Mouse (Mus musculus): ENCODE results near the gene Cabp4. TPM values are rescaled to one million over a fixed set of nuclear protein-coding genes. Genes with fewer than 3 reads are reported as not detected.
A peak's percentile ranks its signal among the peaks of the same experiment; 100 is the strongest.

Gene Cabp4
- polyA plus RNA-seq, 1 experiment from 2014 or later = 0.14 TPM

DNA sequence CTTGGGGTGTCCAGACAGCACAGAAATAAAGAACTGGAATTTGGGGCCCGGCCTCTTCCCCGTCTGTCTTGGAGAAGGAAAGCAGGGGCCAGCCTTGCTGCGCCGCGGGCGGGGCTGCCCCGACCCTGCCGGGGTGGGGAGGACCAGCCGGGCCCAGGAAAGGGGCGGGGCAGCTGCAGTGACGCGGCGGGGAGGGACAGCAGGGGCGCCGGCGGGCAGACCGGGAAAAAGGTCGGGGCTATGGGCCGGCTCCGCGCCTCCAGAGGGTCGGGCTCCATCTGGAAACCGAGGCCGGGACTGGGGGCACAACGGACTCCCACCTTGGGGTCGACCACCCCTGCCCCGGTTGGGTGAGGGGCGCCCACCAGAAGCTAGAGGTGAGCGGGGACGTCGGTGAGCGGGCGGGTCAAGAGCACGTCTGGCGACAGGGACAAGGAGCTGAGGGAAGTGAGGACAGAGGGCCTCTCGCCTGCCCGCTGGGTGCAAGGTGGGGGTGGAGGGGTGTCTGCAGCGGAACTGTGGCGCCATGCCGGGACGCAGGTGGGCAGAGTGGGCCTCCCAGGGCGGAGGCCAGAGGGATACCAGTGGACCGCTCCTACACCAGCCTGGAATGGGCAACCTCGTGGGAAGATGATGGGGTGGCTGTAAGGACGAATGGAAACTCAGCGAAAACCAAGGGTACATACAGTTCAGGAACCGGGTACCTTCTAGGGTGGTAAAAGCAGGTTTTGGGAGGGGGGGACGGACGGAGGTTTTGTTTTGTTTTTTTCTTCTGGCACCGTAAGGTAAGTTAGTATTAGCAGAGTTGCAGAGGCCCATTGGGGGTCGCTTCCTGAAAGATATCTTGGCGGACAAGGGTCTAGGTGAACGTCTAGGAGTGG lies 43.8 kb downstream of the Cabp4 start, which contains the start of gene Pitpnm1:
Pitpnm1 (plus strand) TSS at position 162 of the 881 bp plus-strand sequence.
- Histone ChIP-seq H3K4me3 (peak within 1 kb of the TSS; percentile 70), H3K36me3 (replicated peaks) (no peaks in the 10 kb centered on the region), H3K27ac (replicated peaks) (peak within 1 kb of the TSS; percentile 65), H3K4me1 (peaks cover 61% of the 10 kb centered on the region), H3K27me3 (replicated peaks; ENCODE audit: low read depth, poor library complexity, severe bottlenecking) (peaks cover 55% of the 10 kb centered on the region), H3K9me3 (no peaks in the 10 kb centered on the region)
- DNase-seq (ENCODE audit: low spot score) = peak; percentile 68
- under 1% methylated on average over 53 of the region's 53 CpGs for WGBS

DNA sequence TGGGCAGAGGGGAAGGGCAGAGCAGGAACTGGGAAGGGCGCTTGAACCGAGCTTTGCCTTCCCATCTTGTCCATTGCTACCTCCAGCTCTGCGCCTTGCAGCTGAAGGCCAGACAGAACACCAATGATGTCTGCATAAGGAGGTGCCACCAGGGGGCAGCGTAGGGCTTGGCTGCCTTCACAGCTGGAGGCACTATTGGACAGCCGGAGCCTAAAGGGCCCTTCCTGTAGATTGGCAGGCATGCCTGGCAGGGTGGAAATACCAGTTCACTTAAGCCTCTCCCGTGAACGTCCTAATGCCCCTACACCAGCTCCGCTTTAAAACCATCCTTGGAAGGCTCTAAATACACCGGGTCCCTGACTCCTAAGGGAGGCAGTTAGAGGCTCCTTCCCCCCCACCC lies 44.8 kb downstream of the Cabp4 start:
- Histone ChIP-seq H3K4me3 (peak overlapping the region; percentile 70), H3K27ac (replicated peaks) (no peak overlapping the region), H3K4me1 (peaks cover 61% of the 10 kb centered on the region), H3K9me3 (no peaks in the 10 kb centered on the region), H3K27me3 (replicated peaks; ENCODE audit: low read depth, poor library complexity, severe bottlenecking) (peaks cover 55% of the 10 kb centered on the region), H3K36me3 (replicated peaks) (no peaks in the 10 kb centered on the region)
- DNase-seq (ENCODE audit: low spot score) = peak; percentile 92
- WGBS = 12% methylated on average over 9 of the region's 9 CpGs

DNA sequence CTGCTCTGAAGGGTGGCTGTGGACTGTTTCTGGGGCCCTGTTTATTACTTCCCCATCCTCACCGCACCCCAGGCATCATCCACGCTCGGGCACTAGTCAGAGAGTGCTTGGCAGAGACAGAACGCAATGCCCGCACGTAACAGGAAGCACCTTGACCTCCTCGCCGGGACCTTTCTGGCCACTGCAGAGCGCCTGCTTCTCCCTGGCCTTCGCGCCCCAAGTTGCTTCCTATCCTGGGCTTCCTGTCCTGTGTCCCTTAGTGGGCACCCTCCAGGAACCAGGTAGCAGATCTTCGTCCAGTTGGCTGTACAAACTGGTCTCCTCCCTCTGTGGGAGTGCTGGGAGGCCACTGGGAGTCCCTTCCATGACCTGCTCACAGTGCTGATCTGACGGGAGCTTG lies 45.4 kb downstream of the Cabp4 start:
- H3K27me3 ChIP-seq (replicated peaks; ENCODE audit: low read depth, poor library complexity, severe bottlenecking) = peaks cover 52% of the 10 kb centered on the region
- no peak for DNase-seq (ENCODE audit: low spot score)
- 89% methylated on average over 13 of the region's 13 CpGs for WGBS
- H3K4me3 ChIP-seq = peak overlapping the region; percentile 17; the same call in 1 of the 2 replicates
- no peak overlapping the region for H3K27ac ChIP-seq (replicated peaks)
- H3K9me3 ChIP-seq = no peaks in the 10 kb centered on the region
- H3K36me3 ChIP-seq (replicated peaks) = no peaks in the 10 kb centered on the region
- H3K4me1 ChIP-seq = peaks cover 61% of the 10 kb centered on the region

DNA sequence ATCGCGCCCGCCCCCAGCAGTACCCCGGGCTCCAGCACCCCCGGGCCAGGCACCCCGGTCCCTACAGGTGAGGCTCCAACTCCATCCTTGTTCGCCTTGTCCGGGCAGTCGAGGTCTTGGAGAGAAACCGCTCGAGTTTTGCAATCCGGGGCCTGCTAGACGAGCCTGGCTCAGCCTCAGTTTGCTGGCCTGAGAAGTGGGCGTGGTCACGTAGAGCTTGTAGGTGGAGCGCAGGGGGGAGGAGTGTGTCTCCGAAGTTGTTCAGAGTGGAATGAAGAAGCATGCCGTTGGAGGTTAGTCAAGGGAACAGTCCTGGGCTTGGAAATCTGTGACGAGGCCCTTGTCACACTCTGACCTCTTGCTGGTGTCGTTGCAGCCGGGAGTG lies 46.4 kb downstream of the Cabp4 start:
- H3K4me1 ChIP-seq = peaks cover 61% of the 10 kb centered on the region
- peak overlapping the region; percentile 89 for H3K27ac ChIP-seq (replicated peaks)
- peak overlapping the region; percentile 76 for H3K4me3 ChIP-seq
- no peaks in the 10 kb centered on the region for H3K9me3 ChIP-seq
- DNase-seq (ENCODE audit: low spot score) = no peak
- H3K36me3 ChIP-seq (replicated peaks) = no peaks in the 10 kb centered on the region
- peaks cover 42% of the 10 kb centered on the region for H3K27me3 ChIP-seq (replicated peaks; ENCODE audit: low read depth, poor library complexity, severe bottlenecking)
- 2% methylated on average over 21 of the region's 21 CpGs for WGBS

DNA sequence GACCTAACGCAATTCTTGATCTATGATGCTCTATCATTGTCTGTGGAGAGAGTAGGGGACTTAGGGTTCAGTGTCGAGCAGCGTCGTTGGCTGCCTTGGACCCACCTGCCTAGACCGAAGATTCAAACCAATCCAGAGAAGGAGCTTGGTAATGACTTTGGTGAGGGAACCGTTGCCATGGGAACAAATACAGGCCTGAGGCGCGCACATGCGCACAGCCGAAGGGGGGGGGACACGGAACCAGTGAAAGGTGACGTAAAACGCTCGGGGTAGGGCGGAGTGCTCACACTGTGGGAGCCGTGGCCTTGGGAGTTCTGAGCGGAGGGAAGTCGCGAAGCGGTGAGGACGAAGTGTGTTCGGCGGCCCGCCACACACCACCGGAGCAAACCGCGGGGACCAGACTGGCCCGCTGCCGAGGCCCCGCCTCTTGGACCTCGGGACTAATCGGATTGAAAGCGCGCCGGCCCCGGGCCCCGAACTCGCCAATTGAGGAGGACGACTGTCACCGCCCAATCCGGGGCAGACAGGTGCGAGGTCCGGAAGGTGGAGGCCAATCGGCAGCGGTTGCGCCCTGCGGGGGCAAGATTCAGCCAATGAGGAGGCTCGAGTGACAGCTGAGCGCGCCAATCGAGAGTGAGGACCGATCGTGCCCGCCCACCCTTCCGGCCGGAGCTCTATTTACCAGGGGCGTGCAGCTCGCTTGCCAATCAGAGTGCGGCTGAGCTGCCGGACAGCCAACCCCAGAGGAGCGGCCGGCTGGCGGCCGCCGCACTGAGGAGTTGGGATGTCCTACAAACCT lies 47.0 kb downstream of the Cabp4 start, which contains the start of gene Cdk2ap2:
Cdk2ap2 (plus strand) TSS at position 541 of the 799 bp plus-strand sequence.
- peaks cover 36% of the 10 kb centered on the region for H3K27me3 ChIP-seq (replicated peaks; ENCODE audit: low read depth, poor library complexity, severe bottlenecking)
- no peaks in the 10 kb centered on the region for H3K36me3 ChIP-seq (replicated peaks)
- no peaks in the 10 kb centered on the region for H3K9me3 ChIP-seq
- peak; percentile 100 for DNase-seq (ENCODE audit: low spot score)
- H3K27ac ChIP-seq (replicated peaks) = peak within 1 kb of the TSS; percentile 89
- peaks cover 58% of the 10 kb centered on the region for H3K4me1 ChIP-seq
- peak within 1 kb of the TSS; percentile 76 for H3K4me3 ChIP-seq
- under 1% methylated on average over 65 of the region's 65 CpGs for WGBS

DNA sequence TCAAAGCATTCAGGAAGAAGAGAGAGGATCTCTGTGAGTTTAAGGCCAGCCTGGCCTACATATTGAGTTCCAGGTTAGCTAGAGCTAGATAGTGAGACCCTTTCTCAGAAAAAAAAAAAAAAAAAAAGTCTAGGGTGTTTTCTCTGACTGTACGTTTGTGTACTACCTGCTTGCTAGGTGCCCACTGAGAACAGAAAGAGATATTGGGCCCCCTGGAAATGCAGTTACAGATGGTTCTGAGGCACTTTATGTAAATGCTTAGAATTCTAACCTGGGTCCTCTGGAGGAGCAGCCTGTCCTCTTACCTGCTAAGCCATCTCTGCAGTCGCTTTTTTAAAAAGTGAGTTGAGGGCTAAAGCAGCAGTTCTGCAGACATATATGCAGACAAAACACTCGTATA lies 48.0 kb downstream of the Cabp4 start:
- Histone ChIP-seq H3K4me1 (peaks cover 48% of the 10 kb centered on the region), H3K27ac (replicated peaks) (no peak overlapping the region), H3K4me3 (no peak overlapping the region), H3K27me3 (replicated peaks; ENCODE audit: low read depth, poor library complexity, severe bottlenecking) (peaks cover 26% of the 10 kb centered on the region), H3K36me3 (replicated peaks) (no peaks in the 10 kb centered on the region), H3K9me3 (no peaks in the 10 kb centered on the region)
- no peak for DNase-seq (ENCODE audit: low spot score)
- WGBS = 69% methylated on average over 3 of the region's 3 CpGs

DNA sequence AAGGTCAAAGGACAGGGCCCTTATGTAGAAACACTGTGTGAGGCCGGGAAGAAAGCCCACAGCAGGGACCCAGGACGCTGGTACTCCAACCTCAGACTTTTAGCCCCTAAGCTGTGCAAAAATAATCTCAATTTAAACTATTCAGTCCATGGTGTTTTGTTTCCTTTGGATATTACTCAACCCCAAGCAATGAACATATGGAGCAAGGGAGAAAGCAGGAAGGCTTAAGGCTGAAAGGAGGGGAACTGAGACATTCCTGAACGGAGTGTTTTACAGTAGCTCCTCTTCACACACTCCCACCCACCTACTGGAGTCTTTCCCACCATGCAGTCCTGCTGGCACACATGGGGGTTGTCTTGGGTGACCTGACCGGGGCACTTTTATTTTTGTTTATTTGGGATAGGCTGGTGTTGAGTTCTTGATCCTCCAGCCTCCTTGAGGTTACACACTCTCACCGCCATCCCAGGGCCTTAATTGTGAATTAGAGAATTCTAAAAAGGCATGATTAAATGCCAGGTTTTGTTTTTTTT lies 49.0 kb downstream of the Cabp4 start:
- no peak for DNase-seq (ENCODE audit: low spot score)
- Histone ChIP-seq H3K36me3 (replicated peaks) (no peaks in the 10 kb centered on the region), H3K27ac (replicated peaks) (no peak overlapping the region), H3K9me3 (no peaks in the 10 kb centered on the region), H3K4me1 (peaks cover 38% of the 10 kb centered on the region), H3K4me3 (no peak overlapping the region), H3K27me3 (replicated peaks; ENCODE audit: low read depth, poor library complexity, severe bottlenecking) (peaks cover 16% of the 10 kb centered on the region)
- 79% methylated on average over 5 of the region's 5 CpGs for WGBS

DNA sequence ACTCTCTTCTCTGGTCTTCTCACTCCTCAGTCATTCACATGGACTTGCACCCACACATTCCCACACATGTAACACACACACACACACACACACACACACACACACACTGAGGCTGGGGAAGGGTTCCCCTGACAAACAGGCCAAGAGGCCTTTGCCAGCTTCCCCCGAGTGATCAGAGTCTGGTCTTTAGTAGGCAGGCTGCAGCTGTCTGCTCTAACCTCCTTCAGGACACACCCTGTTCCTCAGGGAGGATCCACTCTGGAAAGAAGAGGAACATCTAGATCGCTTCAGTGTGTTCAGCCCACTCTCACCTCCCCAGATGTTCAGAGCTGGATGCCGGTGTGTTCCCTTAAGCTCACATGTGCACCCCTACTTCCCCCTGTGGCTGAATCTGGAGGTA lies 49.5 kb downstream of the Cabp4 start:
- DNase-seq (ENCODE audit: low spot score) = no peak
- Histone ChIP-seq H3K27ac (replicated peaks) (no peak overlapping the region), H3K27me3 (replicated peaks; ENCODE audit: low read depth, poor library complexity, severe bottlenecking) (peaks cover 11% of the 10 kb centered on the region), H3K36me3 (replicated peaks) (no peaks in the 10 kb centered on the region), H3K9me3 (no peaks in the 10 kb centered on the region), H3K4me3 (no peak overlapping the region), H3K4me1 (peaks cover 33% of the 10 kb centered on the region)
- WGBS = 79% methylated on average over 3 of the region's 3 CpGs

DNA sequence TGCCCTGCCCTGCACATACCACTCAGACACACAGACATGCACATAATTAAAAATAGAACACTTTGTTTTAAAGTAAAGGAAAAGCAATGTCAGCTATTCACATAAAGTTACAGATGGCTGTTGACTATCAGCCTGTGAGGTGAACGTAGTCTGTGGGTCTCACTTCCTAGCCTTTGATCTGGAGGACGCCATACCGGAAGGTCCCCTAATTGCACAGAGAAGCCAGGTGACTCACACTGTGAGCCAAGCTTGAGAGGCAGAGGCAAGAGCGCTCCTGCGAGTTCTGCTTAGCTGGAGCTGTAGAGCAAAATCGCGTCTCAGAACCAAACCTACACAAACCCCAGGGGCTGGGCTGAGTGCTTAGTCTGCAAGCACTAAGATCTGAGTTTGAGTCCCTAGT lies 50.1 kb downstream of the Cabp4 start:
- Histone ChIP-seq H3K9me3 (no peaks in the 10 kb centered on the region), H3K27ac (replicated peaks) (no peak overlapping the region), H3K4me1 (peaks cover 28% of the 10 kb centered on the region), H3K4me3 (no peak overlapping the region), H3K36me3 (replicated peaks) (no peaks in the 10 kb centered on the region), H3K27me3 (replicated peaks; ENCODE audit: low read depth, poor library complexity, severe bottlenecking) (peaks cover 6% of the 10 kb centered on the region)
- no peak for DNase-seq (ENCODE audit: low spot score)
- WGBS = 74% methylated on average over 7 of the region's 7 CpGs

DNA sequence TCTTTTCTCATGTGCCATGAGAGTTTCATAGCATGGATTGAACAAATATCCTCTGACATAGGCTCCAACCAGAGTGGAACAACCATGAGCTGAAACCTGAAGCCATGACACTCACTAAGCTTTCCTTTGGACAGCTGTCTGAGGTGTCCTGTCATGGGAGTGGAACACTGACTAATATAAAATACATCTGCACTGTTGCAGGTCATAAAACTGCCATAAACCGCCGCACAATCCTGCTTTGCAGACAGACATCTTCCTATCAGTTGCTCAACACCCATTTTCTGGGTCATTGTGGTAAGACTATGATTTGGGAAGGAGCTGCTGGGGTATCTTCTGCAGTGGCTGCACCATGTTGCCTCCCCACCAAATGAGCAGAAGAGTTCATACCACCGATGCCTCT lies 51.1 kb downstream of the Cabp4 start:
- WGBS = 90% methylated on average over 3 of the region's 3 CpGs
- H3K27me3 ChIP-seq (replicated peaks; ENCODE audit: low read depth, poor library complexity, severe bottlenecking) = no peaks in the 10 kb centered on the region
- H3K27ac ChIP-seq (replicated peaks) = no peak overlapping the region
- H3K9me3 ChIP-seq = no peaks in the 10 kb centered on the region
- no peaks in the 10 kb centered on the region for H3K36me3 ChIP-seq (replicated peaks)
- DNase-seq (ENCODE audit: low spot score) = no peak
- H3K4me3 ChIP-seq = no peak overlapping the region
- peaks cover 17% of the 10 kb centered on the region for H3K4me1 ChIP-seq

DNA sequence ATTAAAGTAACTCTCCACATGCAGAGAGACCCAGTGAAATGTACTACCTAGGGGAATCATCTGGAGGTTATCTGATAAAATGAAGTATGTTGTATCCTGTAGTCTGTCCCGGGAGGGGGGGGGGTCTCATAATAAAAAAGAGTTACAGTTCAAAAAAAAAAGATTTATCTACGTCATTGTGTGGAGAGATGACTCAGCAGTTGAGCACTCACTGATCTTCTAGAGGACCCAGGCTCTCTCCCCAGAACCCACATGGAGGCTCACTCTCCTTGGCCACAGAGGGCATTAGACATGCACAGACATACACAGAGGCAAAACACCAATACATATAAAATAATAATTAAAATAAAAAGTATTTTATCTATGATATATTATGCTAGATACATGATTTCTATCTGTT lies 52.5 kb downstream of the Cabp4 start:
- Histone ChIP-seq H3K4me3 (no peak overlapping the region), H3K27me3 (replicated peaks; ENCODE audit: low read depth, poor library complexity, severe bottlenecking) (no peaks in the 10 kb centered on the region), H3K27ac (replicated peaks) (no peak overlapping the region), H3K36me3 (replicated peaks) (no peaks in the 10 kb centered on the region), H3K9me3 (no peaks in the 10 kb centered on the region), H3K4me1 (peaks cover 6% of the 10 kb centered on the region)
- no peak for DNase-seq (ENCODE audit: low spot score)
- 72% methylated on average over 2 of the region's 2 CpGs for WGBS

DNA sequence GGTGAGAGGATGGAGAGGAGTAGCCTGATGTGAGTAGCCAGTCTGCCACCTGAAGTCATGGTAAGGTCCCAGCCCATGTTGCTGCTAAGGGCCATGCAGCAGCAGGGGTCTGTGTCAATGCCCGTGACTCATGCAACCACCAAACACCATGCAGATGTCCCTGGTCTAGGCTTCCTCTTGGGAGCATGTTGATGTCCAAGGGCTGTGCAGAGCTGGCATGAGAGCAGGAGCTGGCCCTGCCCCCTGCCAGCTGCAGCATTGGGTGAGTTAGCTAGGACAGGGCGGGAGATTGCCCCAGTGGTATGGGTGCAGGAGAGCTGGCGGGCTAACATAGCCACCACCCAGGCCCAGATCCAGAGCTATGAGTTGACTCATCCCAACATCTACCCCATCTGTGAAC lies 53.4 kb downstream of the Cabp4 start:
- H3K4me1 ChIP-seq = no peaks in the 10 kb centered on the region
- 85% methylated on average over 3 of the region's 3 CpGs for WGBS
- no peaks in the 10 kb centered on the region for H3K9me3 ChIP-seq
- H3K4me3 ChIP-seq = no peak overlapping the region
- H3K36me3 ChIP-seq (replicated peaks) = no peaks in the 10 kb centered on the region
- H3K27me3 ChIP-seq (replicated peaks; ENCODE audit: low read depth, poor library complexity, severe bottlenecking) = no peaks in the 10 kb centered on the region
- H3K27ac ChIP-seq (replicated peaks) = no peak overlapping the region
- DNase-seq (ENCODE audit: low spot score) = no peak
